Mouse (Mus musculus) cortical plate, adult 2 months (tissue): ENCODE results near the gene Usp24. TPM values are rescaled to one million over a fixed set of nuclear protein-coding genes. Genes with fewer than 3 reads are reported as not detected.

Experiments used
- H3K27ac ChIP-seq: fragments of 200-500 bp; 2 replicates; pipeline ENCODE4 v1.5.1; 2012; ENCODE audit warnings: low read length, control low read depth, inconsistent platforms; ENCODE audit not compliant: insufficient read depth
- H3K4me1 ChIP-seq: fragments of 200-500 bp; 2 replicates; pipeline ENCODE4 v1.6.1; 2011; ENCODE audit warnings: low read length; ENCODE audit not compliant: control insufficient read depth, insufficient read depth
- H3K4me3 ChIP-seq: fragments of 200-500 bp; 2 replicates; pipeline ENCODE4 v1.5.1; 2011; ENCODE audit warnings: mild to moderate bottlenecking, low read length, control low read depth; ENCODE audit not compliant: insufficient read depth
- CTCF ChIP-seq: fragments of 200-500 bp; IDR thresholded peaks from 2 replicates; pipeline ENCODE4 v1.5.1; 2011; ENCODE audit warnings: mild to moderate bottlenecking, control low read depth, low read length; ENCODE audit not compliant: insufficient read depth; ENCODE audit errors: extremely low read depth
- POLR2A ChIP-seq: fragments of 200-500 bp; IDR thresholded peaks from 2 replicates; pipeline ENCODE4 v1.6.1; 2011; ENCODE audit warnings: mild to moderate bottlenecking, low read length, control low read depth; ENCODE audit not compliant: insufficient read depth; ENCODE audit errors: extremely low read depth
- polyA plus RNA-seq: library from polyadenylated mRNA; depleted of rRNA; stranded (reverse); fragments of >200 nt; gene quantifications from 2 replicates; pipeline ENCODE4 v1.2.3, GENCODE M21; 2012; rRNA removed

The Usp24 gene
- polyA plus RNA-seq, 1 experiment: 17.7 TPM

GRCm38 (mm10) chr4:106472335-106472734 lies 156.3 kb downstream of the Usp24 start:
- Histone ChIP-seq H3K4me3 (no peak overlapping the region), H3K27ac (no peak overlapping the region), H3K4me1 (no peaks in the 10 kb centered on the region)
- no peak for TF ChIP-seq POLR2A
- TF ChIP-seq CTCF: peak; percentile 94

GRCm38 (mm10) chr4:106474241-106474640 lies 158.2 kb downstream of the Usp24 start:
- no peak overlapping the region for H3K4me3 ChIP-seq
- TF ChIP-seq POLR2A (no peak), CTCF (peak; percentile 98)
- H3K27ac ChIP-seq: no peak overlapping the region
- H3K4me1 ChIP-seq: no peaks in the 10 kb centered on the region

GRCm38 (mm10) chr4:106480545-106480944 lies 164.5 kb downstream of the Usp24 start:
- no peak overlapping the region for H3K27ac ChIP-seq
- H3K4me3 ChIP-seq: no peak overlapping the region
- TF ChIP-seq CTCF: no peak
- no peak for TF ChIP-seq POLR2A
- H3K4me1 ChIP-seq: peaks cover 3% of the 10 kb centered on the region; the same call in 1 of the 2 replicates

DNA sequence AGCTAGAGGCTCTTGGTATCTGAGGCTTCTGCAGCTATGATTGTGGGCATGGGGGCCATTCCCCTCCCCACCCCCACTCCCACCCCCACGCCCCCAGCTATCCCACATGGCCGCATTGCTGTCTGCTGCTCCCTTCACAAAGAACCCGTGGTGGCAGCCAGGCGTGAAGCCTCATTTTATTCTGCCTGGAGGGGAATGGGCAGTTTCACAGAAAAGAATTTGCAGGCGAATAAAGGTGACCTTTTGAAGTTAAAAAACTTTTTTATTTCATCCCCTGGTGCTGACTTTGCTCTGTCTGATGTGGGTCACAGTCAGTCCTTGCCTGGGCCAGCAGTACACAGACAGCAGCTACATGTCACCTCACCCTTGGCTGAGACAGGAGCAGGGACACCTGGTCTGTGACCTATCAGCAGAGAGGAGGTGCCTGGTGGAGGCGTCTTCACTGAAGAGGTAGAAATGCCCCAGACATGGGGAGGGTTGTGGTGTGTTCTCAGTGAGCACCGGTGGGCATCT lies 167.3 kb downstream of the Usp24 start:
- H3K4me3 ChIP-seq: no peak overlapping the region
- H3K4me1 ChIP-seq: peaks cover 3% of the 10 kb centered on the region; the same call in 1 of the 2 replicates
- no peak overlapping the region for H3K27ac ChIP-seq
- TF ChIP-seq POLR2A: no peak
- TF ChIP-seq CTCF: no peak

DNA sequence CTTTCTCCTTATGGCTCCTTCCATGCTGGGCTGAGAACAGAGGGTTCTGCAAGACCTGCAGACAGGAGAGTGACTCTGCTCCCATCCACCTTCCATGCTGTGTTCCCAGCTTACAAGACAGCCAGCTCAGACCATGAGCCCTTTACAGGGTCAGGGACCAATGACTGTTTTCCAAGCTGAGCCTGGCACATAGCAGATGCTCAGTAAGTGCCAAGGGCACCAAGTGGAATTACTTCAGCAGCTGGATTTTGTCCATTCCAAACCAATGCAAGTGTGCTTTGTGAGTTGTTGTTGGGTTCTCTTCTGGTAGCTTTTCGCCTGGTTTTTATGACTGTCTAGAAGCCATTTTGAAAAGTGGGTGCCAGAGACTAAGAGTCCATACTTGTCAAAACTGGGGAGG lies 167.8 kb downstream of the Usp24 start:
- Histone ChIP-seq H3K4me3 (no peak overlapping the region), H3K27ac (no peak overlapping the region), H3K4me1 (peaks cover 3% of the 10 kb centered on the region; the same call in 1 of the 2 replicates)
- no peak for TF ChIP-seq POLR2A

DNA sequence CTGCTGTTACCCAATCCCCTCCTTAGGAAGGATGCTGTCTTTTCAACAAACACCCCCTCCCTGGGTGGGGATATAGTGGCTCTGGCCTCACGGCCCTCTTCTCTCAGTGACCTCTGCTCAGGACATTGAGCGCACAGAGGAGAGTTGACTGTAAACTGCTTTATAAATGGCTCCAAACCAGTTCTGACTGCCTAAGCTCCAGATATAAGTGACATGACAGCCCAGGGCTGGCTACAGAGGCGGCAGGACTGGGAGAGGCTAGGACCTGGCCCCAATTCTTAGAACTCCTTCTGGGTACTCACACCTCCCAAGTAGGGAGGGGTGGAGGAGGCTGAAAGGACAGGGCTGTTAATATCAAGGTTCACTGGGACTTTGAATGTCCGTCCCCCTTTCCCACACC lies 174.6 kb downstream of the Usp24 start:
- no peak overlapping the region for H3K4me3 ChIP-seq
- no peak overlapping the region for H3K27ac ChIP-seq
- H3K4me1 ChIP-seq: no peaks in the 10 kb centered on the region
- TF ChIP-seq CTCF (no peak), POLR2A (no peak)

Other genes with a start within 250 kb of the Usp24 start
- 1.7 and 2.2 TPM in 2 replicates for gene Pcsk9, start 148.1 kb downstream of the Usp24 start, polyA plus RNA-seq
- gene Bsnd, start 176.1 kb downstream of the Usp24 start, polyA plus RNA-seq: not detected in 2 replicates
- gene Dhcr24, start 244.8 kb downstream of the Usp24 start, polyA plus RNA-seq: 95.3 and 97.6 TPM in 2 replicates